Mouse (Mus musculus) myocyte (in vitro differentiated cells): ENCODE measurements around the gene Tram2.

Experiments used
- E2F4 ChIP-seq: IDR thresholded peaks from one replicate; pipeline ENCODE4 v1.6.1; 2011; ENCODE audit warnings: mild to moderate bottlenecking, control low read depth, moderate library complexity; ENCODE audit not compliant: insufficient read depth
- MYOD1 ChIP-seq, 3 experiments: IDR thresholded peaks; one replicate each; pipeline ENCODE4 v1.6.1; 2011; ENCODE audit warnings: control low read depth in 2 of 3, low read depth in 2 of 3, mild to moderate bottlenecking in 2 of 3, moderate library complexity in 1 of 3; ENCODE audit not compliant: insufficient read length in 2 of 3, control insufficient read depth in 1 of 3
- TCF12 ChIP-seq: IDR thresholded peaks from one replicate; pipeline ENCODE4 v1.6.1; 2011; ENCODE audit warnings: mild to moderate bottlenecking, control low read depth; ENCODE audit not compliant: poor library complexity, insufficient read depth, severe bottlenecking

DNA sequence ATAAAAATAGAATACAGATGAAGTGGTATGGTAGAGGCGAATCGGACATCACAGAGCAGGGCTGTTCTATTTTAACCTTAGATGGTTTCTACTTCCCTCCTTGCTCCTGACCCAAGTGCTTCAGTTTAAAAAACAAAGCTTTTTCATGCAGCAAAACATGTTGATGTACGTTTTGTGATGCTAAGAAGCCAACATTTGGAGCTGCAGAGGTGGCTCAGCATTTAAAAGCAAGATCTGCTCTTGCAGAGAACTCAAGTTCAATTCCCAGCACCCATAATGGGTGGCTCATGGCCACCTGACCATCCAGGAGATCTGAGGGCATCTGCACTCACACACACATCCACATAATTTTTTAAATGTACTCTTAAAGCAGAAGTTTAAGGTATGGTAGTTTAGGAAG lies 124.2 kb downstream of the Tram2 start:
- TF ChIP-seq TCF12 (no peak), E2F4 (no peak), MYOD1 (IDR thresholded peaks at IDR 0.05; ENCODE audit: control insufficient read depth in 1 of 3, insufficient read length in 2 of 3, low read depth in 2 of 3) (no peak)
